Mouse (Mus musculus) megakaryocyte progenitor cell, adult 5-6 weeks (primary cell): Measurements from ENCODE around the gene Krtap27-1. TPM values are rescaled to one million over a fixed set of nuclear protein-coding genes. Genes with fewer than 3 reads are reported as not detected.

Experiments used
- ATAC-seq: replicated peaks from 2 replicates; pipeline ENCODE4 v1.8.0; 2016; ENCODE audit warnings: mild to moderate bottlenecking, moderate TSS enrichment, inconsistent platforms; ENCODE audit not compliant: poor library complexity
- total RNA-seq, 2 experiments: library from RNA; stranded (forward) in 1 of 2; stranded (reverse) in 1 of 2; fragments of 157-497, 149-512 nt in 1 of 2; fragments of 200-1000 nt in 1 of 2; gene quantifications; 2 replicates each; pipeline versions ENCODE4 v1.2.3 to v1.2.4; 2015 to 2017

The Krtap27-1 gene
- total RNA-seq (2015) (not detected in 2 replicates), total RNA-seq (2017) (not detected in 2 replicates)

GRCm38 (mm10) chr16:88671571-88671970 lies at the start of gene Krtap27-1:
TSS of gene Krtap27-1 (minus strand) at chr16:88671671.
- ATAC-seq, result no peak

- ATAC-seq, result no peak
Measured at GRCm38 (mm10) chr16:88720031-88720430, 48.6 kb upstream of the Krtap27-1 start.

GRCm38 (mm10) chr16:88716549-88716948 lies 45.1 kb upstream of the Krtap27-1 start:
- no peak for ATAC-seq

GRCm38 (mm10) chr16:88711245-88711644 lies 39.8 kb upstream of the Krtap27-1 start:
- no peak for ATAC-seq

GRCm38 (mm10) chr16:88710757-88711156 lies 39.3 kb upstream of the Krtap27-1 start:
- 0 out of 2 replicates have a peak, but pooled peaks have one; percentile 20 for ATAC-seq

- peak; percentile 31; the same call in 1 of the 2 replicates for ATAC-seq
Measured at GRCm38 (mm10) chr16:88707496-88708012, 36.1 kb upstream of the Krtap27-1 start, which contains the start of gene 2310061N02Rik. TSS of gene 2310061N02Rik (minus strand) at chr16:88707962.

- peak; percentile 68 for ATAC-seq
Measured at GRCm38 (mm10) chr16:88701072-88701864, 29.8 kb upstream of the Krtap27-1 start.

- ATAC-seq, result no peak
Measured at GRCm38 (mm10) chr16:88696256-88696655, 24.8 kb upstream of the Krtap27-1 start.

GRCm38 (mm10) chr16:88681282-88681681 lies 9.8 kb upstream of the Krtap27-1 start:
- no peak for ATAC-seq

GRCm38 (mm10) chr16:88679099-88679498 lies 7.6 kb upstream of the Krtap27-1 start:
- ATAC-seq, result no peak

- ATAC-seq, result no peak
Measured at GRCm38 (mm10) chr16:88657426-88657825, 14.0 kb downstream of the Krtap27-1 start.

- no peak for ATAC-seq
Measured at GRCm38 (mm10) chr16:88651952-88652351, 19.5 kb downstream of the Krtap27-1 start.

GRCm38 (mm10) chr16:88651082-88651481 lies 20.4 kb downstream of the Krtap27-1 start:
- ATAC-seq, result no peak

GRCm38 (mm10) chr16:88647358-88647846 lies 24.1 kb downstream of the Krtap27-1 start, which contains the start of gene Krtap26-1:
TSS of gene Krtap26-1 (minus strand) at chr16:88647796.
- no peak for ATAC-seq

- no peak for ATAC-seq
Measured at GRCm38 (mm10) chr16:88646366-88647111, 24.9 kb downstream of the Krtap27-1 start.

GRCm38 (mm10) chr16:88640053-88640452 lies 31.4 kb downstream of the Krtap27-1 start:
- ATAC-seq, result no peak

GRCm38 (mm10) chr16:88635142-88635541 lies 36.3 kb downstream of the Krtap27-1 start:
- ATAC-seq, result no peak

GRCm38 (mm10) chr16:88631474-88631873 lies 40.0 kb downstream of the Krtap27-1 start:
- ATAC-seq, result no peak

GRCm38 (mm10) chr16:88627566-88627965 lies 43.9 kb downstream of the Krtap27-1 start, which contains the start of gene 2310079G19Rik:
TSS of gene 2310079G19Rik (minus strand) at chr16:88627666.
- ATAC-seq, result no peak
